Mouse (Mus musculus) MEL (cell line): Measurements from ENCODE around the gene Mpc1.

Experiments used
- CTCF ChIP-seq, 3 experiments: IDR thresholded peaks in 2 of 3; conservative IDR thresholded peaks in 1 of 3; 2 replicates each; pipeline ENCODE4 v1.5.1; 2011 to 2012; ENCODE audit warnings: low read length in 3 of 3, low read depth in 2 of 3, mild to moderate bottlenecking in 2 of 3, improper control_type of control experiment in 1 of 3, inconsistent platforms in 1 of 3, mixed read lengths in 1 of 3, moderate library complexity in 1 of 3; ENCODE audit not compliant: control insufficient read depth in 1 of 3, insufficient read depth in 1 of 3, poor library complexity in 1 of 3, severe bottlenecking in 1 of 3
- EP300 ChIP-seq, 2 experiments: IDR thresholded peaks; 2 replicates each; pipeline ENCODE4 v1.6.1; 2011; ENCODE audit warnings: improper control_type of control experiment in 2 of 2, low read length in 2 of 2, low read depth in 1 of 2, mild to moderate bottlenecking in 1 of 2
- SIN3A ChIP-seq: IDR thresholded peaks from 2 replicates; pipeline ENCODE4 v1.6.1; 2012; ENCODE audit warnings: low read length, improper control_type of control experiment, inconsistent platforms

GRCm38 (mm10) chr17:8285056-8285455 is 2.4 kb downstream of the Mpc1 start:
- TF ChIP-seq CTCF (IDR thresholded peaks at IDR 0.05 in 2 of 3, conservative IDR thresholded peaks at IDR 0.05 in 1 of 3; ENCODE audit: control insufficient read depth in 1 of 3, insufficient read depth in 1 of 3, low read depth in 2 of 3, low read length in 3 of 3, poor library complexity in 1 of 3, severe bottlenecking in 1 of 3) = no peak
- TF ChIP-seq EP300 (IDR thresholded peaks at IDR 0.05; ENCODE audit: low read depth in 1 of 2, low read length in 2 of 2) = no peak
- no peak for TF ChIP-seq SIN3A
